Mouse (Mus musculus) B cell, adult 62 days (primary cell): ENCODE data around the gene Yy2. TPM values are rescaled to one million over a fixed set of nuclear protein-coding genes. Genes with fewer than 3 reads are reported as not detected.

ENCODE experiments used
- total RNA-seq: library from RNA; stranded (reverse); gene quantifications from 4 replicates; pipeline ENCODE4 v1.2.4, GENCODE M21; 2023

Gene Yy2
- total RNA-seq: 1.4 to 3.5 TPM (median 2.7 TPM) in 4 replicates

GRCm38 (mm10) chrX:157568840-157569239, at the start of gene Yy2:
TSS of gene Yy2 (minus strand) at chrX:157568985.

DNA sequence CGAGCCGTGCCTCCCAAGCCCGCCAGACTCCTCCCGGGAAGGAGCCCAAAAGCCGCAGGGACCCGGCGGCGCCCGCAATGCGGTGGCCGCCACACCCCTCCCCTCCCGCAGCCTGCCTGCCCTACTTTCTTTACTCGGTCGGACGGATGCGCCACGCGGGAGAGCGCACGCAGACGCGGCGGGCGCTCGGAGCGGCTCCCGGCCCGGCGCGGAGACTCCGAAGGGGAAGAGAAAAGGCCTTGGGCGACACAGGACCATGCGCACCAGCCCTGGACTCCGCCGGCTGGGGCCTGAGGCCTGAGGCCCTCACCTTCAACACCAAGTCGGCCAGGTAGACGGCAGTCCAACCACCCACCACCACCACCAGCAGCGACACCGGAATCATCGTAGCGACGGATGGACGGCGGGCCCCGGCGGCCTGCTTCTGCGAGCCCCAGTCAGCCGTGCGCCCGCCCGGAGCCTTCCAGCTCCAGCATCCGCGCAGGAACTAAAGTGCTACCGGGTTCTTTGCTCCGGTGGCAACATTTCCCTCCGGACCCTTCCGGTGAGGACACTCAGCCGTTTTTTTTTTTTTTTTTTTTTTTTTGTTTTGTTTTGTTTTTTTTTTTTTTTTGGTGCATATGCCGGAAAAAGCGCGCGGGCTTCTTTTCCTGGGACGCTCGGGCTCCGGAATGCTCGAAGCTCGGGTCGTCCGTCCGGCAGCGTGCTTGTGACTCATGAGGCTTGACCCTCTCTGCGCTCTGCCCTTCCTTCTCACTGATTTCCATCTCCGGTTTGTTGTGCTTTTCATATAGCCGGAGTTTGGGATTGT, 29.6 kb upstream of the Yy2 start, which contains the start of gene Mbtps2:
Mbtps2 (minus strand) TSS at position 530 of the 811 bp plus-strand sequence.

Other genes starting within 250 kb of the Yy2 start
- gene Phex, start 153.7 kb downstream of the Yy2 start, total RNA-seq: 0.24 to 0.78 TPM (median 0.60 TPM) in 4 replicates
- gene Sms, start 76.7 kb downstream of the Yy2 start, total RNA-seq: 52.7 to 73.2 TPM (median 58.1 TPM) in 4 replicates
- 20.6 to 23.7 TPM (median 22.4 TPM) in 4 replicates for gene Mbtps2, start 29.7 kb upstream of the Yy2 start, total RNA-seq
- gene Smpx, start 129.9 kb upstream of the Yy2 start, total RNA-seq: not detected in 4 replicates
- gene Klhl34, start 249.4 kb upstream of the Yy2 start, total RNA-seq: not detected in 4 replicates